ENCODE assay signal across 8 mouse cellular contexts in the genomic region with DNA sequence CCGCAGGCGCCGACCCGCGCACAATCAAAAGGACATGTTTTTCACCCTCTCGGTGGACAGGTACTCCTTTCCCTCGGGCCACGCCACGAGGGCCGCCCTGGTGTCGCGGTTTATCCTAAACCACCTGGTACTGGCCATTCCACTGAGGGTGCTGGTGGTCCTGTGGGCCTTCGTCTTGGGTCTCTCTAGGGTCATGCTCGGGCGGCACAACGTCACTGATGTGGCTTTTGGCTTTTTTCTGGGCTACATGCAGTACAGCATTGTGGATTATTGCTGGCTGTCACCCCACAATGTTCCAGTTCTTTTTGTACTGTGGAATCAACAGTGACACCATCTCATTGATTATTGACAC. TPM values are rescaled to one million over a fixed set of nuclear protein-coding genes. Genes with fewer than 3 reads are reported as not detected.
DNase-seq lines count a peak whose midpoint lies in the region; ATAC-seq and TF ChIP-seq lines count a peak whose summit lies in the region.

No protein-coding gene starts in this region.

- H3K27ac ChIP-seq in gastrocnemius, adult 2 months = peak overlapping the region; percentile 85
- no peak overlapping the region; the same call in 1 of the 2 replicates for H3K27ac ChIP-seq in testis, adult 2 months (ENCODE audit: control insufficient read depth, insufficient read depth, low read depth, low read length)
- H3K27ac ChIP-seq in liver, embryonic 11.5 days (ENCODE audit: low read depth, low read length) = no peak overlapping the region
- H3K27ac ChIP-seq in stomach, embryonic 16.5 days (ENCODE audit: low read length) = no peak overlapping the region; the same call in 1 of the 2 replicates

- intact Hi-C loops in gastrocnemius, adult 2 months (cut with DNase I) = no loop called here
- intact Hi-C loops in gastrocnemius, postnatal 36 days (cut with DNase I) = no loop called here

- peak; percentile 36 for ATAC-seq in liver, embryonic 11.5 days (replicated peaks; ENCODE audit: low FRiP score)
- peak; percentile 34; the same call in 1 of the 2 replicates for ATAC-seq in stomach, embryonic 16.5 days (ENCODE audit: insufficient read depth, low FRiP score)
- ATAC-seq in megakaryocyte progenitor cell, adult 5-6 weeks (replicated peaks; ENCODE audit: poor library complexity) = no peak

- no peaks in the 10 kb centered on the region for H3K27me3 ChIP-seq in testis, adult 2 months (ENCODE audit: control insufficient read depth, insufficient read depth, low read length)
- H3K27me3 ChIP-seq in liver, embryonic 11.5 days (replicated peaks; ENCODE audit: control insufficient read depth, insufficient read depth, low read length) = no peaks in the 10 kb centered on the region
- H3K27me3 ChIP-seq in stomach, embryonic 16.5 days (ENCODE audit: control insufficient read depth, insufficient read depth, low read length) = no peaks in the 10 kb centered on the region

- no peaks in the 10 kb centered on the region for H3K9me3 ChIP-seq in liver, embryonic 11.5 days (ENCODE audit: control insufficient read depth, low read length)
- no peaks in the 10 kb centered on the region for H3K9me3 ChIP-seq in stomach, embryonic 16.5 days (replicated peaks; ENCODE audit: control insufficient read depth, low read length)

- peak overlapping the region; percentile 97 for H3K4me2 ChIP-seq in liver, embryonic 11.5 days
- H3K4me2 ChIP-seq in stomach, embryonic 16.5 days (ENCODE audit: low read depth, low read length) = peak overlapping the region; percentile 94

- TF ChIP-seq POLR2A in testis, adult 2 months (IDR thresholded peaks at IDR 0.05; ENCODE audit: control insufficient read depth, low read depth, low read length) = 0 out of 2 replicates have a peak, but pooled peaks have one; percentile 31

- TF ChIP-seq CTCF in gastrocnemius, adult 2 months (IDR thresholded peaks at IDR 0.05) = no peak
- TF ChIP-seq CTCF in testis, adult 2 months (IDR thresholded peaks at IDR 0.05; ENCODE audit: control insufficient read depth, insufficient read depth, insufficient replicate concordance, low read depth, low read length) = no peak

- DNase-seq in gastrocnemius, adult 2 months = no peak
- no peak for DNase-seq in gastrocnemius, postnatal 36 days
- no peak for DNase-seq in testis, postnatal 14 days (ENCODE audit: low spot score)
- no peak for DNase-seq in liver, embryonic 11.5 days (ENCODE audit: low spot score)
- no peak for DNase-seq in spleen, postnatal 36 days (ENCODE audit: low spot score in 2 of 2)

- peak overlapping the region; percentile 93 for H3K4me3 ChIP-seq in gastrocnemius, adult 2 months
- peak overlapping the region; percentile 93 for H3K4me3 ChIP-seq in testis, adult 2 months (ENCODE audit: control insufficient read depth, low read depth, low read length)
- peak overlapping the region; percentile 89 for H3K4me3 ChIP-seq in liver, embryonic 11.5 days (ENCODE audit: low read depth, low read length)
- peak overlapping the region; percentile 86 for H3K4me3 ChIP-seq in stomach, embryonic 16.5 days (replicated peaks; ENCODE audit: low read length)

- 11% methylated on average over 16 of the region's 16 CpGs for WGBS in liver, embryonic 11.5 days
- WGBS in stomach, embryonic 16.5 days = 6% methylated on average over 16 of the region's 16 CpGs

- H3K9ac ChIP-seq in liver, embryonic 11.5 days (ENCODE audit: low read depth, low read length) = peak overlapping the region; percentile 79
- peak overlapping the region; percentile 93 for H3K9ac ChIP-seq in stomach, embryonic 16.5 days (ENCODE audit: low read length)

- no peaks in the 10 kb centered on the region for H3K36me3 ChIP-seq in testis, adult 2 months (ENCODE audit: control insufficient read depth, insufficient read depth, low read length)
- no peaks in the 10 kb centered on the region for H3K36me3 ChIP-seq in liver, embryonic 11.5 days (ENCODE audit: control insufficient read depth, insufficient read depth, low read length)
- H3K36me3 ChIP-seq in stomach, embryonic 16.5 days (ENCODE audit: control insufficient read depth, insufficient read depth, low read length) = no peaks in the 10 kb centered on the region

- peaks cover 9% of the 10 kb centered on the region for H3K4me1 ChIP-seq in testis, adult 2 months (ENCODE audit: control insufficient read depth, insufficient read depth, low read length)
- H3K4me1 ChIP-seq in liver, embryonic 11.5 days (replicated peaks; ENCODE audit: control insufficient read depth, insufficient read depth, low read length) = peaks cover 7% of the 10 kb centered on the region
- H3K4me1 ChIP-seq in stomach, embryonic 16.5 days (ENCODE audit: control insufficient read depth, insufficient read depth, low read length) = peaks cover 10% of the 10 kb centered on the region

RNA-seq across cellular contexts. Expression of a gene that starts 0.8 kb away (rescaled TPM):
- 1 to 10 TPM; 1.8 to 1.9 TPM for total RNA-seq in gastrocnemius, adult 2 months (2021)
- 1 to 10 TPM; 1.6 to 1.9 TPM for total RNA-seq in gastrocnemius, postnatal 36 days (2021)
- polyA plus RNA-seq in testis, adult 2 months (2012; rRNA removed) = 29.3 and 30.2 TPM in 2 replicates
- 3.8 and 5.0 TPM in 2 replicates for polyA plus RNA-seq in liver, embryonic 11.5 days (2014; fragmentation: Nextera tagmentation; extraction: Ambion mirVana)
- polyA plus RNA-seq in stomach, embryonic 16.5 days (2015; fragmentation: Nextera tagmentation; extraction: Ambion mirVana) = 7.6 TPM in 2 replicates
- total RNA-seq in megakaryocyte progenitor cell, adult 5-6 weeks (2015) = 11.4 and 13.7 TPM in 2 replicates
- 5.5 and 5.9 TPM in 2 replicates for total RNA-seq in megakaryocyte progenitor cell, adult 5-6 weeks (2017)

RNA-seq across cellular contexts. Expression of a gene that starts 3.1 kb away (rescaled TPM):
- 1 to 10 TPM; 2.1 to 2.6 TPM for total RNA-seq in gastrocnemius, adult 2 months (2021)
- under 1 TPM; 0.54 to 0.87 TPM for total RNA-seq in gastrocnemius, postnatal 36 days (2021)
- 190 and 233 TPM in 2 replicates for polyA plus RNA-seq in testis, adult 2 months (2012; rRNA removed)
- polyA plus RNA-seq in liver, embryonic 11.5 days (2014; fragmentation: Nextera tagmentation; extraction: Ambion mirVana) = 0.70 and 1.2 TPM in 2 replicates
- 0.54 and 0.74 TPM in 2 replicates for polyA plus RNA-seq in stomach, embryonic 16.5 days (2015; fragmentation: Nextera tagmentation; extraction: Ambion mirVana)
- total RNA-seq in megakaryocyte progenitor cell, adult 5-6 weeks (2015) = 0.12 TPM in 1 of 2 replicates, not detected in the other
- total RNA-seq in megakaryocyte progenitor cell, adult 5-6 weeks (2017) = 0.21 TPM in 1 of 2 replicates, not detected in the other

RNA-seq across cellular contexts. Expression of a gene that starts 25.6 kb away (rescaled TPM):
- total RNA-seq in gastrocnemius, adult 2 months (2021) = 10 to 100 TPM; 44.8 to 55.5 TPM
- 10 to 100 TPM; 40.5 to 40.6 TPM for total RNA-seq in gastrocnemius, postnatal 36 days (2021)
- 19.9 and 26.8 TPM in 2 replicates for polyA plus RNA-seq in testis, adult 2 months (2012; rRNA removed)
- polyA plus RNA-seq in liver, embryonic 11.5 days (2014; fragmentation: Nextera tagmentation; extraction: Ambion mirVana) = 27.9 and 29.6 TPM in 2 replicates
- 34.8 and 38.4 TPM in 2 replicates for polyA plus RNA-seq in stomach, embryonic 16.5 days (2015; fragmentation: Nextera tagmentation; extraction: Ambion mirVana)
- 28.5 and 45.0 TPM in 2 replicates for total RNA-seq in megakaryocyte progenitor cell, adult 5-6 weeks (2015)
- total RNA-seq in megakaryocyte progenitor cell, adult 5-6 weeks (2017) = 31.0 and 48.1 TPM in 2 replicates
